Mouse (Mus musculus) embryonic facial prominence, embryonic 14.5 days (tissue): ENCODE results near the gene Eif3l. TPM values are rescaled to one million over a fixed set of nuclear protein-coding genes. Genes with fewer than 3 reads are reported as not detected.
"Not testable (repeated sequence)": the region's sequence is repeated elsewhere in the genome, so short reads cannot be mapped to it uniquely, and the experiment has no call there.

Experiments
- ATAC-seq: fragments of 200-750 bp; cut with Nextera tagmentation; 2 replicates; pipeline ENCODE4 v1.8.0; 2017; ENCODE audit warnings: low read depth, moderate number of reproducible peaks, moderate TSS enrichment
- DNase-seq: peaks from one replicate; pipeline ENCODE4 v3.0.0-alpha.2; 2015; ENCODE audit warnings: low spot score
- H3K27ac ChIP-seq: fragments of 300-500 bp; sonication (generic); replicated peaks from 2 replicates; pipeline ENCODE4 v1.5.1; 2014; ENCODE audit warnings: low read depth, mild to moderate bottlenecking, low read length, moderate library complexity
- H3K27me3 ChIP-seq: fragments of 300-500 bp; sonication (generic); replicated peaks from 2 replicates; pipeline ENCODE4 v1.6.1; 2014; ENCODE audit warnings: low read length; ENCODE audit not compliant: control insufficient read depth, insufficient read depth
- H3K36me3 ChIP-seq: fragments of 300-500 bp; sonication (generic); 2 replicates; pipeline ENCODE4 v1.6.1; 2014; ENCODE audit warnings: low read length, mixed read lengths; ENCODE audit not compliant: control insufficient read depth, insufficient read depth
- H3K4me1 ChIP-seq: fragments of 300-500 bp; sonication (generic); 2 replicates; pipeline ENCODE4 v1.6.1; 2014; ENCODE audit warnings: antibody characterized with exemption, low read length; ENCODE audit not compliant: control insufficient read depth, insufficient read depth
- H3K4me2 ChIP-seq: fragments of 300-500 bp; sonication (generic); 2 replicates; pipeline ENCODE4 v1.6.1; 2014; ENCODE audit warnings: low read depth, mild to moderate bottlenecking, low read length, moderate library complexity, mixed read lengths
- H3K4me3 ChIP-seq: fragments of 300-500 bp; sonication (generic); 2 replicates; pipeline ENCODE4 v1.5.1; 2014; ENCODE audit warnings: low read depth, mild to moderate bottlenecking, low read length
- H3K9ac ChIP-seq: fragments of 300-500 bp; sonication (generic); 2 replicates; pipeline ENCODE4 v1.6.1; 2014; ENCODE audit warnings: low read depth, mild to moderate bottlenecking, low read length, moderate library complexity, mixed read lengths
- H3K9me3 ChIP-seq: fragments of 300-500 bp; sonication (generic); 2 replicates; pipeline ENCODE4 v1.6.1; 2016; ENCODE audit warnings: low read length; ENCODE audit not compliant: control insufficient read depth
- WGBS: fragments of 180-500 bp; shearing (Covaris S2); extraction: QIAGEN DNeasy Blood & Tissue Kit; methylation state at CpG from one replicate; pipeline ENCODE4 v1.1.7; 2014; 5-methylcytosine and 5-hydroxymethylcytosine counted together
- polyA plus RNA-seq: library from polyadenylated mRNA; unstranded; fragments of >200 nt; fragmentation: Nextera tagmentation; extraction: Ambion mirVana; gene quantifications from 2 replicates; pipeline ENCODE4 v1.2.1, GENCODE M21; 2014

Gene Eif3l
- polyA plus RNA-seq, 1 experiment from 2014 or later, result 197 TPM

DNA sequence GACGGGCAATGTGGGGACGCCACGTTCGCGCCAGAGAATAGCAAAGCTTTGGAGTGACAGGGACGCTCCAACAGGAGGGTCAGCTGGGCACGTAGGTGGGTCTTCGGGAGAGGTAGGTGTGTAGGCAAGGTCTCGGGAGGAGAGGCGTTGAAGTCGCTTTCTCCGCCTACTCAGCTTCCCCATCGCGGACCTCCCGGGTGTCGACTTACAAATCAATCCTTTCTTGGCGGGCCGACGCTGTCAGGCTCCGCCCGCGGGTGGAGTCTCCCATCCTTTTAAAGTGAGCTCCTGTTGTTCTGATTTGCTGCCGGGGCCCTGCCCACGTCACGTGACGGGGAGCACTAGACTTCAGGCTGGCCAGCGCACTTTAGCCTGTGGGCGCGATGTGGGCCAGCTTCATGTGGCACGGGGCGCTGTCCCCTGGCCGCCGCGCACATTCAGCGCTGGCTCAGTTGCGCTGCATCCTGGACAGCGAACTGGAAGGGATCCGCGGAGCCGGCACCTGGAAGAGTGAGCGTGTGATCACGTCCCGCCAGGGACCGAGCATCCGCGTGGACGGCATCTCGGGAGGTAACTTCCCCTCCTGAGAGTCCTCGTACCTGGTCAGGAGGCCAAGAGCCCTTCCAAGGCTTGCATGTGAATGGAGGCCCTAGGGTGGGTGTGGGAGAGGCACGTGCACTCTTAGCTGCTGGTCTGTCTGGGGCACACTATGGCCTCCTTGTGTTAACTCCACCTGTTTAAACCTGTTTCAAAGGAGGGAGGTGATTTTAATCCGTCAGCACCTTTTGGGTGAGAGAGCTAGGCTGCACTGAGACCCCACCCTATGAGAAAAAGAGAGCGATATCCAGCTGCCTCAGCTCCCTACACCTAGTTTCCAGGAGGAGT is 44.2 kb upstream of the Eif3l start:
- Histone ChIP-seq H3K9me3 (no peaks in the 10 kb centered on the region), H3K4me2 (peak overlapping the region; percentile 96), H3K9ac (peak overlapping the region; percentile 100), H3K4me1 (peaks cover 17% of the 10 kb centered on the region), H3K27me3 (no peaks in the 10 kb centered on the region), H3K36me3 (peaks cover 14% of the 10 kb centered on the region; the same call in 1 of the 2 replicates), H3K4me3 (peak overlapping the region; percentile 79), H3K27ac (peak overlapping the region; percentile 64)
- WGBS, result 2% methylated on average over 36 of the region's 52 CpGs
- peak; percentile 99 for DNase-seq
- peak; percentile 88 for ATAC-seq

GRCm38 (mm10) chr15:79031908-79032307 is 43.1 kb upstream of the Eif3l start:
- H3K27me3 ChIP-seq, H3K9me3 ChIP-seq, H3K4me2 ChIP-seq, H3K27ac ChIP-seq, ATAC-seq, H3K4me3 ChIP-seq, H3K4me1 ChIP-seq, DNase-seq, H3K9ac ChIP-seq: not testable (repeated sequence)
- H3K36me3 ChIP-seq, result peaks cover 25% of the 10 kb centered on the region
- 86% methylated on average over 5 of the region's 5 CpGs for WGBS

DNA sequence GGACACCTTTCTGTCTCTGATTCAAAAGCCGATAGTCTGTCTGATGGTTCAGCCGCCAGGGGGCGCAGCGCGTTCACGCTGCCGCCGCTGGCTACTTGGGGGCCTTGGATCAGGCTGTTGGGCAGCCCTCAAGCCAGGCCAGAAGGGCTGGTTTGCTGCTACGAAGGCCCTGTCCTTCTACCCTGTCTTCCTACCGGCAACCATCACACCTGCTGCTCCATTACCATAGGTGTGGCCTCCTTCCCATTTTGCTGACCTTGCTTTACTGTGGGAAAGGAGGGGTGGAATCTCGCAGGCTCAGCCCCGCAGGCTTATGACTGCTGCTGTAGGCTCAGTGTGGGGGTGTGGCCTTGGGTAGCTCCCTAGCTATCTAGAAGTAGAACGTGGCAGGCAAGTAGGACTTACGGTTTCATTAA is 37.1 kb upstream of the Eif3l start:
- WGBS, result 9% methylated on average over 14 of the region's 14 CpGs
- H3K36me3 ChIP-seq, result peaks cover 32% of the 10 kb centered on the region
- H3K27ac ChIP-seq, result 0 out of 2 replicates have a peak overlapping the region, but pooled peaks have one; percentile 0
- H3K4me2 ChIP-seq, result peak overlapping the region; percentile 1; the same call in 1 of the 2 replicates
- DNase-seq (peak; percentile 69), ATAC-seq (no peak)
- no peak overlapping the region for H3K4me3 ChIP-seq
- H3K4me1 ChIP-seq, result peaks cover 11% of the 10 kb centered on the region; the same call in 1 of the 2 replicates
- H3K9me3 ChIP-seq, result no peaks in the 10 kb centered on the region
- no peak overlapping the region for H3K9ac ChIP-seq
- H3K27me3 ChIP-seq, result peaks cover 28% of the 10 kb centered on the region

- ATAC-seq (no peak), DNase-seq (no peak)
- H3K4me2 ChIP-seq, result no peak overlapping the region
- no peak overlapping the region for H3K4me3 ChIP-seq
- no peaks in the 10 kb centered on the region for H3K9me3 ChIP-seq
- WGBS, result 71% methylated on average over 10 of the region's 10 CpGs
- H3K9ac ChIP-seq, result no peak overlapping the region
- H3K4me1 ChIP-seq, result peaks cover 11% of the 10 kb centered on the region; the same call in 1 of the 2 replicates
- H3K36me3 ChIP-seq, result peaks cover 32% of the 10 kb centered on the region
- peaks cover 32% of the 10 kb centered on the region for H3K27me3 ChIP-seq
- H3K27ac ChIP-seq, result 0 out of 2 replicates have a peak overlapping the region, but pooled peaks have one; percentile 0
These were observed 36.6 kb upstream of the Eif3l start for GRCm38 (mm10) chr15:79038331-79038730.

DNA sequence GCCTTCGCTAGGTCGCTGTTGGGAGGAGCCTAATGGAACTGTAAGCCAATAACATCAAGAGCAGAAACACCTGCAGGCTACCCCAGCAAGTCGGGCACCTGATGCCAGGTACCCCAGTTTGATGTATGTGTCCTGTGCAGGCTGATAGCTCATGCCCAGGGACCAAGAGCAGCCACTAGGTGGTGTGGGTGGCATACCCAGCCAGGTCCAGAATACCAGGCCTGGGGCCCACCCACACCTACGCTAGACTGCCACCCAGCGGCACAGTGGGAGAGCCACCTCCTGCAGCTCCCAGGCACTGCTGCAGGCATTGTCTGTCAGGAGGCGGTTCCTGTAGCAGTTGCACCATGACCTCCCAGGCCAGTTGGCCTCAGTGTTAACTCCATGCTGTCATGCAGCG is 36.1 kb upstream of the Eif3l start:
- Histone ChIP-seq H3K9me3 (no peaks in the 10 kb centered on the region), H3K4me3 (no peak overlapping the region), H3K4me2 (no peak overlapping the region), H3K4me1 (peaks cover 11% of the 10 kb centered on the region; the same call in 1 of the 2 replicates), H3K27me3 (peaks cover 37% of the 10 kb centered on the region), H3K27ac (no peak overlapping the region), H3K9ac (no peak overlapping the region), H3K36me3 (peaks cover 32% of the 10 kb centered on the region)
- DNase-seq (peak; percentile 84), ATAC-seq (peak; percentile 64)
- WGBS, result 18% methylated on average over 7 of the region's 7 CpGs

DNA sequence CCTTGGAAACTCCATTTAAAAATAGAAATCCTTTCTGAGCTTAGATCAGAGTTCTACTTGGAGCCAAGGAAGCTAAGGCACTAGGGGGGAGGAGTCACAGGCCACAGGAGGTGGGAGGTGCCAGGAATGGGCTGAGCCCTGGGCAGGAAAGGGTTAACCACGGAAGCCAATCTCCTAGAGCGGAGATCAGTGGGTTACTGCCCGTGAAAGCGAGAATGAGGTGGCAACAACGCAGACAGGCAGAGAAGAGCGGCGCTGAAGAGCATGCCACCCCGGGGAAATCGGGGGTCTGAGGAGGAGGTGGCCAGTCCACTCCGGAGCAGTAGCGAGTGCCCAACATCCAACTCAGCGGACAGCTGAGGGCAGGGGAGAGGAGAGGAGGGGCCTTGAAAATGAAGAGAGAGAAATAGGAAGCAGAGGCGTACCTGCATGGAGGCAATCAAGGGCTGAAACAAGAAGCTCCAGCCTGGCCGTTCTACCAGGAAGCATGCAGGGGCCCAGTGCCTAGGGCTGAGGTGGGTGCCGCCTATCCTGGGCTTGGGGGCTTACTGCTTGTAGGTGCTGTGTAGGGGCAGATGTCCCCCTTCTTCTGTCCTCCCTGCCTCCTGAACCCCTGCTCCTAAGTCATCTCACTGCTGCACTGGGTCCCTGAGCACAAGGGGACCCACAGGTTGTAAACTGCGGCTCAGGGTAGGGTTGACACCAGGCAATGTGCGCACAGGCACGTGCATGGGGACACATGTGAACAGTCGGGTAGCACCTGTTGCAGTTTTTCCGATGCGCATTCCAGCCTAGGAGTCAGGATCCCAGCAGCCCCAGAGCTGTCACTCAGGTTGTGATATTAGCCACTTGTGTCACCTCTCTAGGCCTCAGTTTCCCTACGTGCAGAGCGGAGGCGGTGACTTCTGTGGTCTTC is 34.2 kb upstream of the Eif3l start:
- 20% methylated on average over 23 of the region's 24 CpGs for WGBS
- H3K36me3 ChIP-seq, result peaks cover 18% of the 10 kb centered on the region
- H3K27ac ChIP-seq, result no peak overlapping the region
- H3K4me3 ChIP-seq, result peak overlapping the region; percentile 23
- DNase-seq (peak; percentile 41), ATAC-seq (no peak)
- peaks cover 11% of the 10 kb centered on the region; the same call in 1 of the 2 replicates for H3K4me1 ChIP-seq
- peak overlapping the region; percentile 50 for H3K4me2 ChIP-seq
- no peaks in the 10 kb centered on the region for H3K9me3 ChIP-seq
- H3K27me3 ChIP-seq, result peaks cover 38% of the 10 kb centered on the region
- H3K9ac ChIP-seq, result peak overlapping the region; percentile 35; the same call in 1 of the 2 replicates

DNA sequence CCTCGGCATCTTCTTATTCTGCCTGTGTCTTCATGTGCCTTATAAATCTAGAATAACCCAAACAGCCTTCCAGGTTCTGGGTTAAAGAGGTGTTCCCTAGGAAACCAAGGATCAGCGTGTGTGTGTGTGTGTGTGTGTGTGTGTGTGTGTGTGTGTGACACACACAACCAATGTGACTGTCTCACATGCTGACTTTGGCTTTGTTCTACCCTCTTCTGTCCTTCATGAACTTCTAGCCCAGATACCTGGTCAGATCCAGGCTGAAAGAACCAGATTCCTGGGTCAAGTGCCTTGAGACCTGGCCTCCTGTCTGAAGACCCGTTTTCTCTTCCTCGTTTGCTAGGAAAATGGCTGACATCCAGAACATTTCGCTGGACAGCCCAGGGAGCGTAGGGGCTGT is 33.4 kb upstream of the Eif3l start, which contains the start of gene Galr3:
TSS of gene Galr3 (plus strand) at position 301 of the 400 bp plus-strand sequence.
- Histone ChIP-seq H3K9me3 (no peaks in the 10 kb centered on the region), H3K9ac (peak within 1 kb of the TSS; percentile 62), H3K4me2 (peak within 1 kb of the TSS; percentile 98), H3K36me3 (peaks cover 10% of the 10 kb centered on the region), H3K27me3 (peaks cover 38% of the 10 kb centered on the region), H3K4me1 (peaks cover 11% of the 10 kb centered on the region; the same call in 1 of the 2 replicates), H3K27ac (no peak within 1 kb of the TSS), H3K4me3 (peak within 1 kb of the TSS; percentile 56)
- no peak for DNase-seq
- no peak for ATAC-seq
- 76% methylated on average over 6 of the region's 6 CpGs for WGBS
